Mouse (Mus musculus): ENCODE results near the gene Krt82.
"Not testable (repeated sequence)": the region's sequence is repeated elsewhere in the genome, so short reads cannot be mapped to it uniquely, and the experiment has no call there.

The Krt82 gene

DNA sequence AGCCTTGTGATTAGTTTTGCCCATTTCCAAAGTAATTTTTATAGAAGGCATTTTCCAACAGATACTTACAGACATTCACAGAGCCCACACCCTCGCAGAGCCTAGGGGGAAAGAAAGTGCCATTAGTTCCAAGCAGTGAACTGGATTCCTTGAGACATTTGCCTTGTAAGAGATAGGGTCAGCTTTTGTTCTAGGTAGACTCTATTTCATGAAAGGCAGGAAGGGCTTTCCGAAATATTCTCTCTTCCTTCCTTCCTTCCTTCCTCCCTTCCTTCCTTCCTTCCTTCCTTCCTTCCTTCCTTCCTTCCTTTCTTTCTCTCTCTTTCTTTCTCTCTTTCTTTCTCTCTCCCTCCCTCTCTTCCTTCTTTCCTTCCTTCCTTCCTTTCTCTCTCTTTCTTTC is 33.3 kb downstream of the Krt82 start, which contains the start of gene Gm49425:
Gene Gm49425 (minus strand): TSS at position 101 of the 400 bp plus-strand sequence.
- not testable (repeated sequence) for DNase-seq (ENCODE audit: low spot score in 2 of 2)

DNA sequence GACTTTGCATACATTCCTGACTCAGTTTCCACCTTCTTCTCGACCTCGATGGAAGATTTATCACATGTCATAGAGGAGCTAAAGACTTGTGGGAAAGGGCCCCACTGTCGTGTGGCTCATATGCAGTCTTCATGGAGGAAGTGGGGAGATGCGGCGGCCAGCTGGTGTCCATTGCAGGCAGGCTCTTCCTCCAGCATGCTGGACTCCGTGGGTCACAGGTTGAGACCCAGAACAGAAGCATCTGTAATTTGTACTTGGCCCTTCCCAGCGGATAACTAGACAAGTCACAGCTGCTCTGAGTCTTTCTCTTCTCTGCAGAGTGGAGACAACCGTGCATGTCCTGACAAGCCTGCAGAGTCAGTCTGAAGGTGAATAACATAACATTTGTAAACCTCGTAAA is 42.2 kb downstream of the Krt82 start:
- DNase-seq (ENCODE audit: low spot score in 2 of 2): no peak

DNA sequence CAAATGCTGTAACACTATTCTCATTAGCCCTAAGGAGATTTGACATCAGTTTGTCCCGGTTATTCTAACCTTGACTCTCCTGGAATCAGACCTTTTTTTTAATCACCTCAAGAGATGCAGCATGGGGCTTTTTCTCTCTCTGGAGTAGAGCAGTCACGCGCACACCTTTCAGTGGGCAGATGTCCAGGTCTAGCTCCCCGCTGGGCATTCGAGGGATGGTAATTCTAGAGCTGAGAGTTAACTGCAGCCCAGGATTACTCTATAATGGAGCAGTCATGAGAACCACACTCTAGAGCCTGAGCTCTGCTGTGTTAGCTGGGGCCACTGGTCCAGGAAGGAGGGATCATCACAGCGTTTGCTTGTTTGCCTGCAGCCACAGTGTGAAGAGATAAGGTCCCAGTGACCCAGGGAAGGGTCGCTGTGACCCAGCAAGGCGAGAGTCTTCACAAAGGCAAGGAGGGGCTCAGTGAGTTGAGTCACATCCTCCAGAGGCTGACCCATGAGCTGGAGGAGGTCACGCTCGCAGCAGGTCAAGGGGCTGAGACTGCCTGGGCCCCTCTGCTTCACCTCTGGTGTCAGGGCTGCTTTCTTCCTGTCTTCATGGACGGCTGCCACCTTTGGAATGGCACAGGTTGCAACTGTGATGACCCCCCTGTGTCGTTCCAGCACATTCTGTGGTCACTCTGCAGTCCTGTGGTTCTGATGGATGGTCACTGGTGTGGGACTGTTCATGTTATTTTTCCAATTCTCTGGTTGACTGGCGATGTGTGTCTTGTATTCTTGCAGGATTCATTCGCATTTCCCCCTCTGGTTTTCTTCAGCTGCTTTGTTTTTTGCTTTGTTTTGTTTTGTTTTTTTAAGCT is 43.3 kb downstream of the Krt82 start:
- DNase-seq (ENCODE audit: low spot score in 2 of 2): no peak

- no peak for DNase-seq (ENCODE audit: low spot score in 2 of 2)
These were observed 53.3 kb downstream of the Krt82 start for GRCm38 (mm10) chr15:101497181-101497580.

DNA sequence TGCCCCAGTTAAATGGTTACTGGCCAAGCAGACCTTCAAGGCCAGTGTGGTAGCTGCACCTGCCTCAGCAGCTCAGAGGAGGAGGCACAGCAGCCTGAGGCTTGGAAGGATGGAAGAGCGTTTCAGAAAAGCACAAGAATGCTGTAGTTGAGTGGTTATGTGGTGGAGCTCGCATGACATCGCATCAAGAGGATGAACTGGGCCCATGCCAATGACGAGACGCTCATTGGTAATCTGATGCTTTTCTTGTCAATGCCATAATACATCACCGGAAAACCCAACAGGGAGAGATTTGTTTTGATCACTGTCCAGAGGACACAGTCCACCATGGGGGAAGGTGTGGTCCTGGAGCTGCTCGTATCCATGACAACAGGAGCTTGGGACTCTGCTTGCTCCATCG is 55.2 kb downstream of the Krt82 start:
- DNase-seq (ENCODE audit: low spot score in 2 of 2): no peak

DNA sequence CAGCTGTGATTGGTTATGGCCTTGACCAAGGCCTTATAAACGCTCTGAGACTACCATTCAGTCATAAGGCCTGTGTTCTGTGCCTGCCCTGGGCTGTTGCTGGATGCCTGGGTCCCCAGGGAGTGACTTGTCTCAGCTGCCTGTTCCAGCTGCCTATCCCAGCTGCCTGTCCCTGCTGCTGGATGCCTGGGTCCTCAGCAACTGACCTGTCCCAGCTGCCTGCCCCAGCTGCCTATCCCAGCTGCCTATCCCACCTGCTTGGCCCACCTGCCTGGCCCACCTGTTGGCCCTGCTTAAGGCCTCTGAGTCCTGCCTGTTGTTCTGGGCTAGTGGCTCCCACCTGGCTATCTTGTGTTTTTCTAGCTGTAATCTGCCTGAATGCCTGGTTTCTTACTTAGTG is 56.3 kb downstream of the Krt82 start:
- DNase-seq (ENCODE audit: low spot score in 2 of 2): no peak

- no peak for DNase-seq (ENCODE audit: low spot score in 2 of 2)
These were observed 56.8 kb downstream of the Krt82 start for GRCm38 (mm10) chr15:101493713-101494112.

DNA sequence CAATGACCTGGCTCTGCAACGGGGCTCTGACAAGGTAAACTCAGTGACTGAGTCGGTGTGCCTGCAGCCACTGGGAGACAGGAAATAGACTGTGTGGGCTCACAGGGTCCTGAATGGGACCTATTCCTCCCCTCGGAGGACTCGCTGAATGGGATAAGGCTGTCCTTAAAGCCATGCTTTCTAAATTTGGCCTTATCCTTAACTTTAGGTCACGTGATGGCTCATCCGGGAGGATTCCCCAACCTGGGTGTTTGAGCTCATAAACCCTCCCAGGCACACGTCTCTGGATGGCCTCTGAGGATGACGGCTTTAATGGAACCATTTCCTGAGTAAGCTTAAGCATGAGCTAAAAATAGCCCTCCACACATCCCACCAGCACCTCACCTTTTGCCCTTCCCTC is 57.7 kb downstream of the Krt82 start:
- DNase-seq (ENCODE audit: low spot score in 2 of 2): no peak

DNA sequence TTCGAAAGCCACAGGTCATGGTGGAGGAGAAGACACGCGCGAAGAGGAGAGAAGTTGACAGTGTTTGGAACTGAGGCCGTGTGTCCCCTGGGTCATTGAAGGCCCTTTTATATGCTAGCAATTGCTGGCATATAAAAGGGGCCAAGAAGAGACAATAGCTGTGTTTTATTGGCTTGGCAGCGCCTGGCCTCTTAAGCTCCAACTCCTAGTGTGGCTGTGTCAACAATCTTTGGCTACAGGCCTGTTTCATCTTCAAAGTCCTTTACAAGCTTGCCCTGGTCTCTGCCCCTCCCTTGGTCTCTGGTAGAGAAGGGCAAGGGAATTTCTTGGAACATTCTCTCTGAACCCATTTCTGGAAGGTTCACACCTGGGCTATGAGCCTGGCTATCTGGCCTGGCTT is 59.0 kb downstream of the Krt82 start, which contains the start of gene Krt83:
Gene Krt83 (minus strand): TSS at position 82 of the 400 bp plus-strand sequence.
- no peak for DNase-seq (ENCODE audit: low spot score in 2 of 2)
